Comparison of ENCODE assay signal across 7 mouse cellular contexts in genomic region chr12:3806703-3807547, GRCm38 (mm10). TPM values are rescaled to one million over a fixed set of nuclear protein-coding genes. Genes with fewer than 3 reads are reported as not detected.
A peak's percentile ranks its signal among the peaks of the same experiment; 100 is the strongest.
DNase-seq lines count a peak whose midpoint lies in the region; ATAC-seq and TF ChIP-seq lines count a peak whose summit lies in the region.

No protein-coding gene starts in this region.

- intact Hi-C loops in heart, postnatal 36 days (cut with DNase I): loop anchor here (1.0 to 10.0 kb wide), 4 partner anchors 27 to 232 kb away; partner anchors contain the start of gene Dtnb

- no peak for TF ChIP-seq CTCF in MEL (IDR thresholded peaks at IDR 0.05 in 2 of 3, conservative IDR thresholded peaks at IDR 0.05 in 1 of 3; ENCODE audit: control insufficient read depth in 1 of 3, insufficient read depth in 1 of 3, low read depth in 2 of 3, low read length in 3 of 3, poor library complexity in 1 of 3, severe bottlenecking in 1 of 3)

- no peaks in the 10 kb centered on the region; the same call in none of the 2 replicates for H3K79me2 ChIP-seq in MEL (ENCODE audit: control insufficient read depth, insufficient read depth, low read length, poor library complexity)

- ATAC-seq in forebrain, embryonic 12.5 days (ENCODE audit: low FRiP score): peak; percentile 56

- H3K9ac ChIP-seq in MEL (ENCODE audit: control insufficient read depth, low read depth, low read length, poor library complexity, severe bottlenecking): peak overlapping the region; percentile 82
- H3K9ac ChIP-seq in forebrain, embryonic 12.5 days: peak overlapping the region; percentile 92

- peak; percentile 55 for DNase-seq in MEL (ENCODE audit: low read depth, low spot score)
- peak; percentile 90 for DNase-seq in brain, adult 2 months (ENCODE audit: low read depth, low spot score)
- peak; percentile 69 to 77 for DNase-seq in heart, postnatal 36 days
- DNase-seq in layer of hippocampus, postnatal 10 days (ENCODE audit: low spot score in 2 of 2): peak; percentile 69 to 79
- DNase-seq in lung, postnatal 4 days: peak; percentile 80 to 88
- DNase-seq in right cerebral cortex, postnatal 4 days: peak; percentile 81

- 0 out of 4 replicates have a peak, but pooled peaks cover 0 to 6% of the 10 kb centered on the region in 2 experiments for H3K4me1 ChIP-seq in MEL (ENCODE audit: control insufficient read depth in 1 of 2, insufficient read depth in 2 of 2, low read length in 2 of 2)
- H3K4me1 ChIP-seq in forebrain, embryonic 12.5 days: peaks cover 41% of the 10 kb centered on the region

- no peaks in the 10 kb centered on the region for H3K9me3 ChIP-seq in MEL (replicated peaks; ENCODE audit: insufficient read depth, low read length)
- no peaks in the 10 kb centered on the region for H3K9me3 ChIP-seq in forebrain, embryonic 12.5 days

- H3K27me3 ChIP-seq in MEL (ENCODE audit: control insufficient read depth in 1 of 2, insufficient read depth in 2 of 2, low read length in 2 of 2): peaks cover 3% of the 10 kb centered on the region in 2 experiments; a peak in 3 of 4 replicates
- H3K27me3 ChIP-seq in forebrain, embryonic 12.5 days: peaks cover 31% of the 10 kb centered on the region

- H3K27ac ChIP-seq in MEL (ENCODE audit: control insufficient read depth, low read depth, low read length): no peak overlapping the region
- H3K27ac ChIP-seq in forebrain, embryonic 12.5 days: peak overlapping the region; percentile 88

- no peak for TF ChIP-seq EP300 in MEL (IDR thresholded peaks at IDR 0.05; ENCODE audit: low read depth in 1 of 2, low read length in 2 of 2)

- no peak for TF ChIP-seq POLR2A in MEL (IDR thresholded peaks at IDR 0.05; ENCODE audit: control insufficient read depth in 1 of 2, insufficient read depth in 1 of 2, low read depth in 1 of 2, low read length in 2 of 2, poor library complexity in 1 of 2)

- H3K4me3 ChIP-seq in MEL (ENCODE audit: control insufficient read depth in 1 of 2, insufficient read depth in 1 of 2, low read depth in 2 of 2, low read length in 2 of 2): peak overlapping the region; percentile 57 to 86; a peak in 3 of 4 replicates
- peak overlapping the region; percentile 89 for H3K4me3 ChIP-seq in forebrain, embryonic 12.5 days (replicated peaks)

- no peak for TF ChIP-seq RAD21 in MEL (IDR thresholded peaks at IDR 0.05; ENCODE audit: low read depth, low read length)

- no peaks in the 10 kb centered on the region for H3K36me3 ChIP-seq in MEL (ENCODE audit: control insufficient read depth in 1 of 2, insufficient read depth in 2 of 2, low read length in 2 of 2)
- no peaks in the 10 kb centered on the region; the same call in 1 of the 2 replicates for H3K36me3 ChIP-seq in forebrain, embryonic 12.5 days (replicated peaks)

- H3K4me2 ChIP-seq in forebrain, embryonic 12.5 days: peak overlapping the region; percentile 80

- 0% methylated on average over 35 of the region's 141 CpGs for WGBS in forebrain, embryonic 12.5 days

TF ChIP-seq in MEL, 35 proteins besides CTCF, POLR2A, EP300 and RAD21:
- peak; percentile 26; the same call in 1 of the 2 replicates for TF ChIP-seq NELFE (IDR thresholded peaks at IDR 0.05; ENCODE audit: low read depth, low read length)
- TF ChIP-seq GABPA (IDR thresholded peaks at IDR 0.05; ENCODE audit: low read depth, low read length): no peak
- no peak for TF ChIP-seq ELF1 (IDR thresholded peaks at IDR 0.05; ENCODE audit: low read depth, low read length)
- TF ChIP-seq ZKSCAN1 (IDR thresholded peaks at IDR 0.05; ENCODE audit: low read depth, low read length): no peak
- TF ChIP-seq CHD2 (IDR thresholded peaks at IDR 0.05; ENCODE audit: low read length): no peak
- TF ChIP-seq NRF1 (IDR thresholded peaks at IDR 0.05; ENCODE audit: insufficient read depth, low read depth, low read length, poor library complexity, severe bottlenecking): no peak
TF ChIP-seq in MEL: peak in this region for 1.

RNA-seq across cellular contexts. Expression of gene Dnmt3a, which starts 1.1 kb away (rescaled TPM):
- 15.4 and 15.9 TPM in 2 replicates for total RNA-seq in MEL (2012; rRNA removed)
- 10 to 100 TPM in 1 of 2 experiments, not detected in 1; 34.4 TPM for polyA plus RNA-seq in MEL (2012; ENCODE audit: insufficient read depth in 1 of 2, insufficient read length in 2 of 2, low read depth in 1 of 2, low replicate concordance in 2 of 2, missing spikeins in 1 of 2)
- polyA plus RNA-seq in forebrain, embryonic 12.5 days (2016; fragmentation: Nextera tagmentation; extraction: Ambion mirVana): 139 and 146 TPM in 2 replicates
- total RNA-seq in heart, postnatal 36 days (2021): 10 to 100 TPM; 71.7 to 75.8 TPM
- total RNA-seq in layer of hippocampus, postnatal 10 days (2021): 100 to 1,000 TPM; 288 to 295 TPM
